Mouse (Mus musculus) adrenal gland, adult 18-20 months (tissue): Measurements from ENCODE around the gene Krtap6-1. TPM values are rescaled to one million over a fixed set of nuclear protein-coding genes. Genes with fewer than 3 reads are reported as not detected.
"Not testable (repeated sequence)": the region's sequence is repeated elsewhere in the genome, so short reads cannot be mapped to it uniquely, and the experiment has no call there.

Experiments
- DNase-seq, 2 experiments: peaks; one replicate each; pipeline ENCODE4 v3.0.0; 2021 to 2022; ENCODE audit warnings: low spot score in 2 of 2
- long read RNA-seq, 2 experiments: library from polyadenylated mRNA; stranded (forward); transcript quantifications; one replicate each; pipeline ENCODE4 v2.0.0; 2021
- total RNA-seq, 2 experiments: library from RNA; stranded (reverse); gene quantifications; 1 replicate in 1 of 2; 2 replicates in 1 of 2; pipeline ENCODE4 v1.2.3; 2021

Krtap6-1 gene
- total RNA-seq, result not detected
- long read RNA-seq, experiment 1, result 0 reads
- long read RNA-seq, experiment 2, result 0 reads

DNA sequence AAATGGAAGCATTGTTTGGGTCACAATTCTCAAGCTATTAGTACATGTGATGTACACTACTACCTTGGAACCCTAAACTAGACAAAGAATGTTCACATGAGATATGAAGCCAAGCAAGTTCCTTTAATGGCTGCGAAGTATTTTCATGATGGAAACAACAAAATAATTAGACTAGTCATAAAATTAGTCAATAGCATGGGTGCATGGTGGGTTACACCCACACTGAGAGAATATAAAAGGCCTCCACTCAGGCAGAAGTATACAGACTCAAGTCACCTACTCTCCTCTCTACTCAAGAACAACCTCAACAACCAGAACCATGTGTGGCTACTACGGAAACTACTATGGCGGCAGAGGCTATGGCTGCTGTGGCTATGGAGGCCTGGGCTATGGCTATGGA lies at the start of gene Krtap6-1:
Krtap6-1 (plus strand) TSS at position 301 of the 400 bp plus-strand sequence.
- DNase-seq, result not testable (repeated sequence)

GRCm38 (mm10) chr16:89010659-89011058 lies 20.8 kb upstream of the Krtap6-1 start, which contains the start of gene Krtap22-2:
TSS of gene Krtap22-2 (minus strand) at chr16:89010759.
- DNase-seq, result no peak

DNA sequence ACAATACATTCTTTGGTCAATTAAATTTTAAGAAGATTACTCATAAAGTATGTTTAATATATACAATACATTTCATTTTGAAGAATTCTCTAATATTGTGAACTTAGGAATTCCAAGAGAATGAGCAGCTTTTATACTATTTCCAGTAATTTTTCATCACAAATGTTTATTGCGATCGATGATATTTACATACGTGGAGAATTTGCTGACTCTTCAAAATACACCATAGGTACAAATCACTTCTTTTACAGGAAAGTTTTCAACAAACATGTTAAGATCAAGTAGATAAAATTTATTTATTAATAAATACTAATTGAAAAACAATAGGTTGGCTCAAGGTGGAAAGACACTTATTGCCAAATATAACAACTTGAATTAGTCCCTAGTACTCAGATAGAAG lies 17.5 kb upstream of the Krtap6-1 start:
- DNase-seq, result no peak

DNA sequence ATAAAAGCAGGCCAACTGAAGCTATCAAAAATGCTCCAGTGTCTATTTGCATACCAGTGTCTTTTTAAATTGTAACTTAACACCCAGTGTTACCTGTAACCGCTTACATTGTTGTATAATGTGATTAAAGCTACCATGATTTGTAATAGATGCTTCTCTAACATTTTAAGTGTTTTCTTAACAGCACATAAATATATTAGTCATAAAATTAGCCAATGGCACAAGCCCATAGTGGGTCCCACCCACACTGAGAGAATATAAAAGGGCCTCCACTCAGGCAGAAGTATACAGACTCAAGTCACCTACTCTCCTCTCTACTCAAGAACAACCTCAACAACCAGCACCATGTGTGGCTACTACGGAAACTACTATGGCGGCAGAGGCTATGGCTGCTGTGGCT lies 16.5 kb upstream of the Krtap6-1 start, which contains the start of gene Gm10229:
Gm10229 (plus strand) TSS at position 301 of the 400 bp plus-strand sequence.
- not testable (repeated sequence) for DNase-seq

DNA sequence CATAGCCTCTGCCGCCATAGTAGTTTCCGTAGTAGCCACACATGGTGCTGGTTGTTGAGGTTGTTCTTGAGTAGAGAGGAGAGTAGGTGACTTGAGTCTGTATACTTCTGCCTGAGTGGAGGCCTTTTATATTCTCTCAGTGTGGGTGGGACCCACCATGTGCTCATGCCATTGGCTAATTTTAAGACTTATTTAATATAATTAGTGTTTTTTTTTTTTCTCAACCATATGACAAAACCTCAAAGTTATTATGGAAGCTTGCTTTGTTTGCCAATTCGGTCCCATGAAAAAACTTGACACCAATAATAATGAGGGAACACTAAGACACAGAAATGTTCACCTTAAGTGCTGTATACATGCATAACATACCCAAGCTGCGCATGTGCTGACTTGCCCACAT lies 9.9 kb downstream of the Krtap6-1 start, which contains the start of gene Gm10228:
Gm10228 (minus strand) TSS at position 101 of the 400 bp plus-strand sequence.
- not testable (repeated sequence) for DNase-seq

DNA sequence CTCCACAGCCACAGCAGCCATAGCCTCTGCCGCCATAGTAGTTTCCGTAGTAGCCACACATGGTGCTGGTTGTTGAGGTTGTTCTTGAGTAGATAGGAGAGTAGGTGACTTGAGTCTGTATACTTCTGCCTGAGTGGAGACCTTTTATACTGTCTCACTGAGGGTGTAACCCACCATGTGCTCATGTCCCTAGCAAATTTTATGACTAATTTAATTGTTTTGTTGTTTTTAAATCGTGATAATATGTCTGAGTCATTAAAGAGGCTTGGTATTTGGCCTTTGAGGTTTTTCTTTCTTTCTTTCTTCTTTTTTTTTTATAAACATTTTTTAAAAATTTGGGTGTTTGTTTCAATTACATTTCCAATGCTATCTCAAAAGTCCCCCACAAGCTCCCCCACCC lies 16.3 kb downstream of the Krtap6-1 start, which contains the start of gene Krtap6-5:
Krtap6-5 (minus strand) TSS at position 101 of the 400 bp plus-strand sequence.
- no peak for DNase-seq

DNA sequence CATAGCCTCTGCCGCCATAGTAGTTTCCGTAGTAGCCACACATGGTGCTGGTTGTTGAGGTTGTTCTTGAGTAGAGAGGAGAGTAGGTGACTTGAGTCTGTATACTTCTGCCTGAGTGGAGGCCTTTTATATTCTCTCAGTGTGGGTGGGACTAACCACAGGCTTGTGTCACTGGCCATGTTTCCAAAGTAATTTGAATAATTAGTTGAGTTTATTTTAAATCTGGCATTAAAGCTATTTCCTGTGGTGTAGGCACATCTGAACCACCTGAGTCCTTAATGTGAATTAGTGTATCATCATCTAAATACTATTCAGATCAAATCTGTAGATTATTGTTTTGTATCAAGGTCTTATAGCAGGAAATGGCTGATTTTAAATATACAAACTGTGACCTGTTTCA lies 32.4 kb downstream of the Krtap6-1 start, which contains the start of gene 1110025L11Rik:
1110025L11Rik (minus strand) TSS at position 101 of the 400 bp plus-strand sequence.
- not testable (repeated sequence) for DNase-seq

DNA sequence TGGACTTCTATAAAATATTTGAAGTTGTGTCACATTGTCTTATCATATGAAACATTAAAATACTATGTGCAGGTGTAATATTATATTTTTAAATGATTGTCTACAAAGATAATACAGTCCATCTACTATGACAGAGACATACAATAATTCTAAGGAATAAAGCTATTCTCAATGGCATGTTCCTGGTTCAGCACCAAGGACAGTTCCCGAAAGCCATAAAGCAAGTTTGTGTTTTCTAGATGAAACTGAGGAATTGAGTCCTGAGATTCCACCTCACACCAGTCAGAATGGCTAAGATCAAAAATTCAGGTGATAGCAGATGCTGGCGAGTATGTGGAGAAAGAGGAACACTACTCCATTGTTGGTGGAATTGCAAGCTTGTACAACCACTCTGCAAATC lies 39.5 kb downstream of the Krtap6-1 start:
- DNase-seq, result peak in 1 of 2 experiments; percentile 18

Other genes with a start within 250 kb of the Krtap6-1 start
- gene Gm20741, start 219.5 kb upstream of the Krtap6-1 start, total RNA-seq, result not detected
- gene Krtap15, start 211.5 kb upstream of the Krtap6-1 start, total RNA-seq, result not detected
- not detected for gene Krtap14, start 205.6 kb upstream of the Krtap6-1 start, total RNA-seq
- not detected for gene Krtap19-1, start 162.3 kb upstream of the Krtap6-1 start, total RNA-seq
- not detected for gene Krtap19-2, start 157.4 kb upstream of the Krtap6-1 start, total RNA-seq
- not detected for gene Krtap19-3, start 153.7 kb upstream of the Krtap6-1 start, total RNA-seq
- gene Krtap19-4, start 146.6 kb upstream of the Krtap6-1 start, total RNA-seq, result not detected
- gene Krtap19-5, start 135.2 kb upstream of the Krtap6-1 start, total RNA-seq, result not detected
- not detected for gene Krtap19-9b, start 99.4 kb upstream of the Krtap6-1 start, total RNA-seq
- not detected for gene Krtap16-3, start 68.8 kb upstream of the Krtap6-1 start, total RNA-seq
- gene Krtap22-2, start 20.9 kb upstream of the Krtap6-1 start, total RNA-seq, result not detected
- not detected for gene Gm10229, start 16.4 kb upstream of the Krtap6-1 start, total RNA-seq
- not detected for gene Gm10228, start 9.8 kb downstream of the Krtap6-1 start, total RNA-seq
- gene Krtap6-5, start 16.2 kb downstream of the Krtap6-1 start, total RNA-seq, result not detected
- not detected for gene 1110025L11Rik, start 32.3 kb downstream of the Krtap6-1 start, total RNA-seq
- not detected for gene Krtap6-3, start 52.3 kb downstream of the Krtap6-1 start, total RNA-seq
- not detected for gene Gm6358, start 109.2 kb downstream of the Krtap6-1 start, total RNA-seq
- not detected for gene Gm10061, start 119.4 kb downstream of the Krtap6-1 start, total RNA-seq
- not detected for gene Gm9789, start 126.3 kb downstream of the Krtap6-1 start, total RNA-seq
- not detected for gene Gm7735, start 137.8 kb downstream of the Krtap6-1 start, total RNA-seq
- gene 1110057P08Rik, start 143.0 kb downstream of the Krtap6-1 start, total RNA-seq, result not detected
- not detected for gene Krtap20-2, start 174.2 kb downstream of the Krtap6-1 start, total RNA-seq